Mouse (Mus musculus) c-Kit-positive CD71-positive TER-119-positive erythroid progenitor cells, embryonic 14.5 days (primary cell): ENCODE data around the gene Dusp7.

Experiments
- DNase-seq: peaks from one replicate; pipeline ENCODE4 v3.0.0-alpha.2; 2013; ENCODE audit warnings: low spot score

The Dusp7 gene

GRCm38 (mm10) chr9:106368112-106368717 lies at the start of gene Dusp7:
TSS of gene Dusp7 (plus strand) at chr9:106368632.
- peak; percentile 49 for DNase-seq

- DNase-seq, result no peak
Observed at GRCm38 (mm10) chr9:106319095-106319494, 49.3 kb upstream of the Dusp7 start.

- DNase-seq, result no peak
Observed at GRCm38 (mm10) chr9:106322497-106322896, 45.9 kb upstream of the Dusp7 start.

- DNase-seq, result no peak
Observed at GRCm38 (mm10) chr9:106326241-106326640, 42.2 kb upstream of the Dusp7 start.

GRCm38 (mm10) chr9:106327125-106327809 lies 41.2 kb upstream of the Dusp7 start:
- DNase-seq, result no peak

GRCm38 (mm10) chr9:106328068-106328610 lies 40.3 kb upstream of the Dusp7 start:
- no peak for DNase-seq

- no peak for DNase-seq
Observed at GRCm38 (mm10) chr9:106328772-106329511, 39.5 kb upstream of the Dusp7 start.

- no peak for DNase-seq
Observed at GRCm38 (mm10) chr9:106332746-106333145, 35.7 kb upstream of the Dusp7 start.

GRCm38 (mm10) chr9:106337620-106338019 lies 30.8 kb upstream of the Dusp7 start:
- DNase-seq, result no peak

GRCm38 (mm10) chr9:106338462-106339172 lies 29.8 kb upstream of the Dusp7 start:
- no peak for DNase-seq

- DNase-seq, result no peak
Observed at GRCm38 (mm10) chr9:106339173-106339558, 29.3 kb upstream of the Dusp7 start.

GRCm38 (mm10) chr9:106339730-106340129 lies 28.7 kb upstream of the Dusp7 start:
- DNase-seq, result no peak

- DNase-seq, result no peak
Observed at GRCm38 (mm10) chr9:106340501-106341312, 27.7 kb upstream of the Dusp7 start.

GRCm38 (mm10) chr9:106341313-106341686 lies 27.1 kb upstream of the Dusp7 start:
- no peak for DNase-seq

GRCm38 (mm10) chr9:106342573-106342972 lies 25.9 kb upstream of the Dusp7 start:
- DNase-seq, result no peak

GRCm38 (mm10) chr9:106345167-106345566 lies 23.3 kb upstream of the Dusp7 start:
- no peak for DNase-seq

GRCm38 (mm10) chr9:106345630-106346029 lies 22.8 kb upstream of the Dusp7 start:
- no peak for DNase-seq

- DNase-seq, result no peak
Observed at GRCm38 (mm10) chr9:106348281-106348680, 20.2 kb upstream of the Dusp7 start.

- DNase-seq, result no peak
Observed at GRCm38 (mm10) chr9:106349075-106349474, 19.4 kb upstream of the Dusp7 start.

GRCm38 (mm10) chr9:106351178-106351577 lies 17.3 kb upstream of the Dusp7 start:
- DNase-seq, result no peak

- no peak for DNase-seq
Observed at GRCm38 (mm10) chr9:106353779-106354178, 14.7 kb upstream of the Dusp7 start.
